Mouse (Mus musculus): ENCODE measurements around the gene Ttll4. TPM values are rescaled to one million over a fixed set of nuclear protein-coding genes. Genes with fewer than 3 reads are reported as not detected.

The Ttll4 gene
- 10 to 100 TPM; 17.3 TPM for total RNA-seq (2021)

DNA sequence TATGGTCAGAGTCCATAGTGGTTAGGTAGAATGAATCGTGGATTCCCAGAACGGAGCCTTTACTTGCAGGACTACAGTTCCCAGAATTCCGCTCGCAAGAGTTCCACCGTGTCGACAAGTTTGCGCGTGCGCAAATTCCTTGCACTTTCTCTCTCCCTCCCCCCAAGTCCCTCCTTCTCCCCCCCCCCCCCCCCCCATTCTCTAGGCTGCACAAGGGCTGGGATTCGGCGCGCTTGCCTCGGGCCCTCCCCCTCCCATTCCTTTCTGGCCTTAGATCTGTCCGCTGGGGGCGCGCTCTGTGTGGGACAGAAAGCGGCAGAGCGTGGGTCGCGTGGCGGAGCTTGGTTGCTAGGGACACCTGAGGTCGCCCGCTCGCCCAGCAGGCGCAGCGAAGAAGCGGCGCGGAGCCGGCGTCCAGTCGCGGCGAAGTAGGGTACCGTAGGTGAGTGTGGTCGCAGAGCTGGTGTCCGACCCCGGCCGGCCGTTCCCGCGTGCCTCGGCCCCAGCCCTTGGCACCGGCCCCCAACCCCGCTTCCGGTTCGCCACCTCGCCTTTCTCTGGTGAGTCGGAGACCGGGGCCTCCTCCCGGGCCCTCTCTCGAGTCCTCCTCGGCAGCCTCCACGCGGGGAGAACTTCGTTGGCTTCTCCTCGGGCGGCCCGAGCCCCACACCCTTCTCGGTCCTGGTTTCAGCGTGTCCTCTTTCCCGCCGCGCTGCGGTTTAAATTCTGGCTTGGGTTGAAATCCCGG is at the start of gene Ttll4:
Gene Ttll4, plus strand, starts transcription at position 298 of the 748 bp plus-strand sequence.
- intact Hi-C loops (cut with DNase I), result no loop called here

DNA sequence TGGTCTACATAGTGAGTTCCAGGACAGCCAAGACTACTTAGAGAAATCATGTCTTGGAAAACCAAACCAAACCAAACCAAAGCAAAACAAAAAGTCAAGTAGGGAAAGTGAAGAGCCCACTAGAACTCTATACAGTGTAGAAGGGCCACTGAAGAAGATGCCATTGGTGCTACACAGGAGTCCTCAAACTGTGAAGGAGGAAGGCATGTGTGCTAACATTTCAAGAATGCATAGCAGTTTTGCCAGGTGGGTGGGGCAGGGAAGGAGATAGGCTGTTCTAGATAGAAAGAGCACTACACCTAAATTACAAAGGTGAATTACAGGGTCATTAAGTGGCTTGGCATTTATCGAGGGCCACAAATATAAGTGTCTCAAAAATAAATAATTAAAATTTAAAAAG is 37.4 kb upstream of the Ttll4 start:
- no peak for DNase-seq
- intact Hi-C loops (cut with DNase I), result no loop called here

More for the DNA sequence above, at the start of gene Ttll4:
- peak; percentile 96 for DNase-seq

DNA sequence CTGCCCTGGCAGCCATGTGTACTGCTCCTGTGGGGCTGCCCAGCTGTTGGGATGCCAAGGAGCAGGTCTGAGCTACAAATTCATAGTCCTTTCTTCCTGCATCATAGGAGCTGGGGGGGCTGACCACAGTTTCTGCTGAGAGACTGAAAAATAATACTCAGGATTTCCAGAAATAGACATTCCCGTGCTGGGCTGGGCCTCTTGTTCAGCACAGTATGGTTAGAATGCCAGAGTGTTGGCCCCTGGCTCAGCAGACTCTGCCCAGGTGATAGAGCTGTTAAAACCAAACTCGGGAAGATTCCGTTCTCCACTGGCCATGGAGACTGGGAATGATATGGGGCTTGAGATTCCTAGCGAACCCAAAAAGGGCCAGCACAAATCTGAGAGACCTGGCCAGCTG is 35.5 kb upstream of the Ttll4 start:
- no peak for DNase-seq
- intact Hi-C loops (cut with DNase I), result no loop called here

DNA sequence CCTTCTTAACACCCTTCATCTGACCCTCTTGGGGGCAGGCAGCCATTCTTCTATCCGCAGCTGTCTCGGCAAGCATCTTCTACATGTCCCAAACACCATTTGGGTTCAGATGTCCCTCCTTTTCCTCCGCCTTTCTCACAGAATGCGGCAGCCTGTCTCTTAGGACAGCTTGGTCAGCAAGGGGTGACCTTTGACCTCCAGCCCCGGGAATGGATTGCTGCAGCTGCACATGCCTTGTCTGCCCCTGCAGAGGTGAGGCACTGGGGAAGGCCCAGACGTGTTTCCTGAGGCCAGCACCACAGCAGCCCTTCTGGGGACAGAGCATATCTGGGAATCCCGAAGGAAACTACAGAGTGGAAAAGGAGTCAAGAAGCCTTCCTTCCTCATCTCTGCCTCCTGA is 33.5 kb upstream of the Ttll4 start:
- intact Hi-C loops (cut with DNase I), result no loop called here
- no peak for DNase-seq

DNA sequence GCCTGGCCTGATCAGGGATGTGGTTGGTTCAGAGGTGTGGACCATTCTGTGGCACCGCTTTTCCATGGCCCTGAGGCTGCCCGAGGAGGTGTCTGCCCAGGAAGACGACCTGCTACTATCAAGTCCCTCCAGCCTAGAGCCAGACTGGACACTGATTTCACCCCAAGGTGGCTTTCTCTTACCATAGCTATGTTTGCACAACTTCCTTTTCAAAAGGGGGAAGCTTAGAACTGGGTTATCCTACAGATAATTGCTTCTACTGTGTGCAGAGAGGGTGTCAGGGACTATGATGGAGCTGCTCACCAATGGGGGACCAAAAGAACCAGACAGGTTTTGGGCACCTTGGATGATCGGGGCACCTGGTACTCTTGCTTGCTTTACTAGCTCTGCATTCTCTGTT is 28.8 kb upstream of the Ttll4 start:
- DNase-seq, result no peak
- intact Hi-C loops (cut with DNase I), result no loop called here

DNA sequence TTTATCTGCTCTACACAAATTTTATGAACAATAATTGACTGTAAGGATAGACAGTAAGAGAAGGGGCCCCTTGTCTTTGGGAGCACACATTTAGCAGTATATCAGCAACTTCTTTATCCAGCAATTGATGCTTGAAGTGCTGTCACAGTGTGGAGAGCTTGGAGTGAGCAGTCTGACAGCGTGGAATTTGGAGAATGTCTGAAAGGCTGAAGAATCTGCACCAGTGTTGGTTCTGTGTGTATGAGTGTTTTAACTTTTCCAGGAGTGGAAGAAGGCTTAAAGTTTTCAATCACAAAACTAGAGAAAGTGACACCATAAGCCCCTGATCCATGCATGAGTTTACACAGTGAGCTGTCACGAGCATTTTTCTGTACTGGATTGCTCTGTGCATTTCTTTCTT is 18.0 kb upstream of the Ttll4 start:
- intact Hi-C loops (cut with DNase I), result no loop called here
- no peak for DNase-seq

DNA sequence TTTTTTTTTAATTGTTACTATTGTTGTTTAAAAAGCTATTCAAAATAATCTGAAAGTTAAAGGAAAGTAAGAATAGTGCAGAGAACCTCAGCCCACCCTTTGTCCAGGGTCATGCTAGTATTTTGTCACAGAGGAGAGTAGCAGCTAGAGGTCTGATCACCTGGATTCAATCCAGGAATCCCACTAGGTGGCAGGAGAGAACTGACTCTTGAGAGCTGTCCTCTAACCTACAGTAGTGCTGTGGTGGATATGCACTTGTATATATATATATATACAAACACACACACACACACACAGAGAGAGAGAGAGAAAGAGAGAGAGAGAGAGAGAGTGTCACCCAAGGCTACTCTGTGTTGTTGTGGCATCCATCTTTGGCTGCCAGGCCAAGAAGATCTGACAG is 17.6 kb upstream of the Ttll4 start:
- DNase-seq, result peak; percentile 18 to 27

DNA sequence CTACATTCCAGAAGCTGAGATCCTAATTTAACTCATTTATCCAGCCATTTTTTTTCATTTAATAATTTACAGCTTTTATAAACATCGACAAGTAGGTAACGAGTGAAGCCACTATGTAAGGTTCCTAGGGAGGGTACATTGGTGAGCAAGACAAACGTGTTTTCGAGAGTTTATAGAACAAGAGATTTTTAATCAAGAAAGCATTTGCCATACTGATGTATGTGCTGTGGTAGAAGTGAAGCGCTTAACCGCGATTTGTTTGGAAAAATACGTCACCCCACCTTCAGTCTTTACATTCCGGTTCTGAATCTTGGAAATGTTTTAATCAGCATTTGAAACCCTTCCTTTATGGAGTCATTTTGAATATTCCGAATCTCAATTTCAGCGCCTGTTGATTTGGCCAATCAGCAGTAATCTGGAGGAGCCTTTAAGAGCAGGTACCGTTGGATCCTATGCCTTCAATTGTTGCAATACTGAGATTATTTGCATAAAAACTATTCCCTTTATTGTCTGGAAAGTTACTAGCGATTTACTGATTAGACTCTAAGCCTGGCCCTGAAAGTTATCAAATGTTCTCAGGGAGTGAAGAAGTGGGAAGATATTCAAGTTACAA is 814 bp downstream of the Ttll4 start:
- DNase-seq, result no peak
- intact Hi-C loops (cut with DNase I), result no loop called here

More for the DNA sequence above, 17.6 kb upstream of the Ttll4 start:
- intact Hi-C loops (cut with DNase I), result loop anchor here (1.0 kb wide), 1 partner anchor 116 kb away; no protein-coding TSS in a partner anchor

DNA sequence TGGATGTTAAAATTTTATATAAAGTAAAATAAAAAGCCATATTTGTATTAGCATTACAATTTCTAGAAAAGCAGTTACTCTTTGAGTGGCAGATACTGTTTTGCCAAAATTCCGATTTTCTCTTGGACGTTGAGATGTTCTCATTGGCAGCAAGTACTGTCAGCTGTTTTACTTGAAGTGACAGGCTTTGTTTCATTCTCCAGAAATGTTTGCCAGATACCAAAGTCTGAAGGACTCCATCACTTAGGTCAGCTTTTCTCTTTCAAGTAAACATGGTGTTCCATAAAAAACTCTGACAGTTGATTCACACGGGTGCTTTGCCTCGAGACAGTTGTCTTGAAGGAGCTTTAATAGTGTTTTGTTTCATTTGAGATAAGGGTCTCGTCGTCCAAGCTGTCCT is 3.6 kb downstream of the Ttll4 start:
- peak; percentile 47 to 57 for DNase-seq
- intact Hi-C loops (cut with DNase I), result no loop called here

DNA sequence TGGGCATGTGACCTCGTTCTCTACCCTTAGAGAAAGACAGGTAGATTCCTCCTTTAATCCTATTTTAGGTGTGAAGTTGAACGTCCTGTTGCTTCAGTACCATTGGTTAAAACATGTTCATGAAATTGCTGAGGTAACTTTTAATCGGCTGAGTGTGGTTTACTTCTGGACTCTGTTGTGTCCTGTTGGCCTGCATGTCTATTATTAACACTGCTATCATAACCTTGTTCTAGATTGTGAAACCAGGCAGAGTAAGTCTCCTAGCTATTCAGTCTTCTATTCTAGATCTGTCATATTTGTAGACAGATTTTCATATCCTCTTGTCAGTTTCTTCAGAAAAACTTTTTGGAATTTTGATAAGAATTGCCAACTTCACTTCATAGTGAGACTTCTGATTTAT is 6.8 kb downstream of the Ttll4 start:
- DNase-seq, result no peak

DNA sequence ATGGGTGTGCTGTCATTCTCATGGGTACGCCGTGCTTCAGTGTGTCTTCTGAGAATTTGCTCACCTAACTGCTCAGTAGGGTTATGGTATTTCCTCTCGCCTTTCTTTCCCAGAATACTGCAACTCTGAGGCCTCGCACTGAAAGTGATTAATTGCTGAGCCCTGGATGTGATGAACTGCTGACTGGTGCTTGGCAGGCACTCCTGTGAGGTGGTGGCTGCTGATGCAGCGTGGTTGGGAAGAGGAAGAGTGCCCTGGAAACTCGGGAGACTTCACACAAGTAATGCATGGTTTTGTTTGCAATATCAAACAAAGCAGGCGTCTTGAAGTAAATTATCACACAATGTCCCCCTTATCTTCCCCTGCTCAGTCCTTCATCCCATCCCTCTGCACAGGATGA is 11.2 kb downstream of the Ttll4 start:
- intact Hi-C loops (cut with DNase I), result no loop called here
- DNase-seq, result peak; percentile 34 to 43

More for the DNA sequence above, 6.8 kb downstream of the Ttll4 start:
- intact Hi-C loops (cut with DNase I), result no loop called here

DNA sequence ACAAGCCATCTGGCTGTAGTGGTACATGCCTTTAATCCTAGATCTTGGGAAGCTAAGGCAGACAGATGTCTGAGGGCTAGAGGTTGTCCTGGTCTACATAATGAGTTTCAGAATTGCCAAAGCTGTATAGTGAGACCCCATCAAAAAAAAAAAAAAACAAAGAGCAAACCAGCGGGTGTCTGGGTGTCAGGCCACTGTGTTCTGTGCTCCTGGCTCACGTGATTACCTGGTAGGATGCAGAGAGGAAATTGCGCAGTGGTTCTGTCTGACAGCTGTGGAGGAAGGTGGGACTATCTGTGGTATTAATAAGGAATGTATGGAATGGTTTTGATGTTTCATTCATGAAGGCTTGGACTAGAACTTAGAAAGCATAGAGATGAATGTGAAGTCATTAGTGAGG is 15.3 kb downstream of the Ttll4 start:
- DNase-seq, result no peak
- intact Hi-C loops (cut with DNase I), result no loop called here

DNA sequence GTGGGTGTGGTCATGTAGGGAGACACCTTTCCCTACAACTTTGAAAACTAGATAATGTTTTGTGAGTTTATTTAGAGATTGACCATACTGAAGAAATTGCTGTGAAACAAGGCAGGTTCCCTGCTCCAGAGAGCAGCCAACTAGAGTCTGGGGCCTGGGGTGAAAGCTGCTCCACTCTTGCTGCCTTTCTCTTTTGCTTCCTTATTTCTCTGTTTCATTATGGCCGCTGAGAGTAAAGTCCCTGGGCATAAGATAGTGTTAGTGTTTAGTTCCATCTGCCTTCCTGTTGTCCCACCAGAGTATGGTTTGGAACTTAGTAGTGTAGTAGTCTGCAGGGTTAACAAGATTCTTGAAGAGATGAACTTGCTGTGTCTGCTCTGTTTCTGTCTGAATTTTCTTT is 16.3 kb downstream of the Ttll4 start:
- no peak for DNase-seq
- intact Hi-C loops (cut with DNase I), result no loop called here

DNA sequence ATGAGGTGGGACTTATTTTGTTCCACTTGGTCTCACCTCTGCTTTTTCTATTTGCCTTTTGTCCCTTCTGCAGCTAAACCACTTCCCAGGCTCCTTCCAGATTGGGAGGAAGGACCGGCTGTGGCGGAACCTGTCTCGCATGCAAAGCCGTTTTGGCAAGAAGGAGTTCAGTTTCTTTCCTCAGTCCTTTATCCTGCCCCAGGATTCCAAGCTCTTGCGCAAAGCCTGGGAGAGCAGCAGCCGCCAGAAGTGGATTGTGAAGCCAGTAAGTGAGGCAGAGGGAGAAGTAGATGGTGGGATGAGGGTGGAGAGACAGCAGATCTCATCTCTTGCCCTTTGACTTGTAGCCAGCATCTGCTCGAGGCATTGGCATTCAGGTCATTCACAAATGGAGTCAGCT is 25.6 kb downstream of the Ttll4 start:
- intact Hi-C loops (cut with DNase I), result no loop called here
- no peak for DNase-seq

DNA sequence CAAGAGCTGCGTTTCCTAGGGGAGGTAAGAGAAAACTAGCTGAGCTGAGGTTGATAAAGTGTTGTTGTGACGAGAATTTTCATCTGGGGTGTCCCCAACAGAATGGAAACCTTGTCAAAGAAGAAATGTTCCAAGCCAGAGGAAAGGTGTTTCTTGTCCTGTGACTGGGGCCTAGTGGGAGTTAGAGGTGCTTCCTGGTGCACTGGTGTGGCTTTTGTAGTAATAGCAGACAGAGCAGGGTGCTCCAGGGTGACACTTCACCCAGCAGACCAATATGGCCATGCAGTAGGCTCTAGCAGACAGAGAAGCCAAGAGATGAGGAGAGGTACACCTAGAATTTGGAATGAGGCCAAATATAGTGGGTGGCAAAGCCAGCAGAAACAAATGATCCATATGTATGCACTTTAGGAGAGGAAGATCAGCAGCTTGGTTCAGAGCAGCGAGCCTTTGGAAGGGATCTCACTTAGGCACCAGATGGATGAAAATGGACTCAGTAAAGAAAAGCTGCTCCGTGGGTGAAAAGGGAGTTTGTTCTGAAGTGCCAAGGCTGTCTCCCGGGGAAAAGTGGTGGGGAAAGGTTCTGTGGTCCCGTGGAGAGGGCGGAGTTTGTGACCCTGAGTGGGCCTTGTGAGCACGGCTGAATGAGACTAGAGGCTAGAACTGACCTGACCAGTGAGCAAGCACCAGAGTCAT is 32.5 kb downstream of the Ttll4 start:
- intact Hi-C loops (cut with DNase I), result no loop called here

DNA sequence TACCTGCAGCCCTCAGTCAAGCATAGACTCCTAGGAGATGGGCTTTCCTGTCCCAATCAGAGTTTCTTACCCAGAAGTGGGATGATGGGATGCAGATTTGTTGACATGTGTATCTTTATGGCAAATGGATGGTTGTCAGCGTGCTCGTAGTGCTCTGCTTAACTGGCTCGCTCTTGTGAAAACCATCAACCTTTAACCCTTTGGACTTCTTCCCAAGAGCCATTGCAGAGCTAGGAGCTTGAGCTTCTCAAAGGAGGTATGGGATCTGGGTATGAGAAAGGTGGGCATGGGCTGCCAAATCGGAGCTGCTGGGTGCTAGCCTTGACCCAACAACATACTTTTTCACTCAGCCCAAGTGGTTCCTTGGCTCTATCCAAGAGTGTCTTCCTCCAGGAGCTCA is 34.3 kb downstream of the Ttll4 start:
- intact Hi-C loops (cut with DNase I), result no loop called here
- no peak for DNase-seq

More for the DNA sequence above, 32.5 kb downstream of the Ttll4 start:
- no peak for DNase-seq

DNA sequence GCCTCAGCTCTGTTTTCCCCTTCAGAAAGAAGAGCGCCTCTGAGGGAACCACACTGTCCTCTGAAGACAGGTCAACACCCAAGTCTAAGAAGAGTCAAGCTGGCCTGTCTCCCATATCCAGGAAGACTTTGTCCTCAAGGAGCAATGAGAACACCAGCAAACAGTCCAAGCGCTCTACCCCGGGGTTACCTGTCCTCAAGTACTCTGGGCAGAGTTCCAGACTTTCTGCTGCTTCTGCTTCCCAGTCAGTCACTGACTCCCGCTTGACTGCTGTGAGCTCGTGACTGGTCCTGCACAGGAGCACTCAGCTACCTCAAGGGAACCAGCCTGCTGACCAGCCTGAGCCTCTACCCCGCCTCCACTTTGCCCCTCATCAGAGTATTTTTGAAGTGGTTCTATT is 35.9 kb downstream of the Ttll4 start:
- intact Hi-C loops (cut with DNase I), result no loop called here
- DNase-seq, result no peak

DNA sequence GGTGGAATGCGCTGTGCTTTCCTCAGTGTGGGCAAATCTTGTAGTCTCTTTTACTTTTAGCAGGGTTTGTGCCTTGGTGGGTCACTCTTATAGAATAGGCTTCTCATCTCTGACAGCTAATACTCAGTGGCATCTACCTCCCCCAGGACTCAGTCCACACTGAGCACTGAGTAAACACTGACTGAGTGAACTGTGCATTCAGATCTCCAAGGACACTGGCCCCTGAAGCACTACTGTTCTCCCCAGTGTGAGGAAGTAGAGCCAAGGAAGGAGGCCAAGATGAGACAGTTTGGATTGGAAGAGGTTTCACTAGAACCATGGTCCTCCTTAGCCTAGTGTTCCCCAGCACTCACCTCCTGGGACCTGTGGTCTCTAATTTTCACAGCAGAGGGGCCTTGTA is 36.8 kb downstream of the Ttll4 start:
- intact Hi-C loops (cut with DNase I), result no loop called here
- no peak for DNase-seq

DNA sequence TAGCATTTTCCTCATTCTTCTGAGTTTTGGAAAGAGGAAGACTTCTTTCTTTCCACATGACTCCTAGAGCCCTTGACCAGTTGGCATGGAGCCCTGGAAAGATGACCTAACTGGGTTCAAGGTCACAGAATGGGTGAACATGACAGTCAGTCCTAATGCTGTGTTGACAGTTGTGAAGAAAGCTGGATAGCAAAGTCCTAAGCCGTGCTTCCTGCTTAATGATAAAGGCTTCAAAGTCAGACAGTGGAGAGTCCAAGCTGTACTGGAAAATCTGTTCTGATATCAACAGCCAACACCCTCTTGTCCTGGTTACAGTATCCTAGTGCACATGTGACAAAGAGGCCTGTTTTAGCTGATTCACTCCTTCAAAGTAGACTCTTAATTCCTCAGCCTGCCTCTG is 37.2 kb downstream of the Ttll4 start:
- DNase-seq, result peak; percentile 49 to 64

DNA sequence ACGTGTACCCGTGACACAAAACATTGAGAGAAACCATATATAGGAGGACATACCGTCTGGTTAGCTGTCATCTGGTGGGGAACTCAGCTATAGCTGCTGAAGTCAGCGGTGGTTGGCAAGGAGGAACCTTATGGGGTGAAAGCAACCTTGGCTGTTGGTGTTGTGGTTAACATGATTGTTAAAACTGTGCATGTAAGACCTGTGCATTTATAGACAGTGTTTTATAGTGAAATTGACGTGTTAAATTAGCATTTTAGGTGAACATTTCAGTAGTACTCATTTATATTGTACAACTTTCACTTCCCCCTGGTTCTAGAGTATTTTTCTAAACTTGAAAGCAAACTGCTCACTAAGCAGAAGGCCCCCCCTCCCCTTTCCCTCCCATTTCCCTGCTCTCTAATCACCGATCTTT is 40.6 kb downstream of the Ttll4 start:
- intact Hi-C loops (cut with DNase I), result no loop called here

More for the DNA sequence above, 37.2 kb downstream of the Ttll4 start:
- intact Hi-C loops (cut with DNase I), result no loop called here

DNA sequence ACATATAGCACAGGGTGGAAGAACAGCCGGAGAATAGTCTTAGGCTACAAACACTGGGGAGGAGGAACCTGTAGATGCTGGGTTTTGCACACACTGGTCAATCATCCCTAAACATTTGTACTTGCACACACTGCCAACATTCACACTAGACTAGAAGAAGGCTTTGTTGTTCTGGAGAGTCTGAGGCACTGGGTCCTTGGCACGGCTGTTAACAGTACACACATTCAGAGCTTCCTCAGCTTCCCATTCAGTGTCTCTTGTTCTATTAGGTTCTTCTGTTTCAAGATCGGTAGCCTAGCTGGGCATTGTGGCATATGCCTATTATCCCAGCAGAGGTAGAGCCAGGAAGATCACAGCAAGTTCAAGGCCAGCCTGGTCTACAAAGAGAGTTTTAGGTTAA is 42.6 kb downstream of the Ttll4 start:
- DNase-seq, result no peak
- intact Hi-C loops (cut with DNase I), result no loop called here

More for the DNA sequence above, 40.6 kb downstream of the Ttll4 start:
- DNase-seq, result no peak

DNA sequence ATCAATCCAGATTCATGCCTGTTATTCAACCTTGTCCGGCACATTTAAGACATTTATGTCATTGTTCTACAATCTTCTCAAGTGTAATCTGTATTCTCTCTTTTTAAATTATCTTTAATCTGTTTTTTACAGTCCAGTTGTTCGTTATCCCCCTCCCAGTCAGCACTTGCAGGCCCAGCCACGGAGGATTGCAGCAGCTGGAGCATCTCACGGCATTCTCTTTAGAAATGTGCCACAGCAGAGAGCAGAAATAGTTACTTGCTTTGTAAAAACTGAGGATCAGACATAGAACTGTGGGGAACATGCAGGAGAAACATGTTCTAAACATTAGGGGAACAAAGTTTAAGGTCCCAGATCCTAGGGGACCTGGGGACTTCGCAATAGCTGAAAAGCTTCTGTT is 43.5 kb downstream of the Ttll4 start:
- peak; percentile 27 to 44 for DNase-seq
- intact Hi-C loops (cut with DNase I), result no loop called here
